Mouse (Mus musculus) G1E (cell line): ENCODE data around the gene Fgfr2. TPM values are rescaled to one million over a fixed set of nuclear protein-coding genes. Genes with fewer than 3 reads are reported as not detected.

Experiments used
- ATAC-seq: 2 replicates; pipeline ENCODE4 v1.8.0; 2016; ENCODE audit warnings: mild to moderate bottlenecking; ENCODE audit not compliant: insufficient number of reproducible peaks, poor library complexity, low FRiP score, severe bottlenecking; ENCODE audit errors: extremely low read depth
- DNase-seq: peaks from one replicate; pipeline ENCODE4 v3.0.0; 2012; ENCODE audit warnings: low spot score
- H3K27me3 ChIP-seq: 2 replicates; pipeline ENCODE4 v1.6.1; 2012; ENCODE audit warnings: mild to moderate bottlenecking, low read length, inconsistent platforms; ENCODE audit not compliant: insufficient read depth
- H3K36me3 ChIP-seq: replicated peaks from 2 replicates; pipeline ENCODE3; 2012; ENCODE audit warnings: mild to moderate bottlenecking, inconsistent platforms
- H3K4me1 ChIP-seq: 2 replicates; pipeline ENCODE4 v1.6.1; 2012; ENCODE audit warnings: low read depth, low read length, inconsistent platforms, mixed read lengths; ENCODE audit not compliant: insufficient read depth
- H3K4me3 ChIP-seq: 2 replicates; pipeline ENCODE4 v1.5.1; 2012; ENCODE audit warnings: low read depth, mild to moderate bottlenecking, inconsistent platforms, low read length, moderate library complexity, mixed read lengths
- H3K9me3 ChIP-seq: replicated peaks from 2 replicates; pipeline ENCODE4 v1.6.1; 2012; ENCODE audit warnings: inconsistent platforms
- CTCF ChIP-seq: IDR thresholded peaks from 2 replicates; pipeline ENCODE4 v1.5.1; 2012; ENCODE audit warnings: low read depth, low read length, inconsistent platforms, mixed read lengths
- GATA1 ChIP-seq: IDR thresholded peaks from 2 replicates; pipeline ENCODE4 v1.6.1; 2012; ENCODE audit warnings: borderline replicate concordance, low read length, inconsistent platforms, mixed read lengths
- GATA2 ChIP-seq: IDR thresholded peaks from 2 replicates; pipeline ENCODE4 v1.6.1; 2012; ENCODE audit warnings: low read depth, low read length, inconsistent platforms, borderline replicate concordance
- POLR2AphosphoS5 ChIP-seq: IDR thresholded peaks from 2 replicates; pipeline ENCODE4 v1.6.1; 2012; ENCODE audit warnings: low read depth, low read length, inconsistent platforms; ENCODE audit not compliant: insufficient replicate concordance
- TAL1 ChIP-seq: conservative IDR thresholded peaks from 2 replicates; pipeline ENCODE4 v1.6.1; 2012; ENCODE audit warnings: low read depth, low read length, inconsistent platforms, mixed read lengths
- polyA plus RNA-seq: library from polyadenylated mRNA; stranded (reverse); fragments of >175 nt; gene quantifications from 2 replicates; pipeline ENCODE4 v1.2.3, GENCODE M21; 2012
- total RNA-seq, 2 experiments: library from RNA; stranded (forward) in 1 of 2; stranded (reverse) in 1 of 2; fragments of 200-1000 nt in 1 of 2; fragments of >200 nt in 1 of 2; fragmentation: Nextera tagmentation in 1 of 2; gene quantifications; 2 replicates each; pipeline ENCODE4 v1.2.3; 2014 to 2017

Gene Fgfr2
- total and polyA plus RNA-seq, 3 experiments, result 0.22 TPM; not detected in 2

- no peaks in the 10 kb centered on the region for H3K4me1 ChIP-seq
- no peaks in the 10 kb centered on the region for H3K9me3 ChIP-seq
- no peak for TF ChIP-seq CTCF
- no peak for TF ChIP-seq GATA1
- no peak for TF ChIP-seq POLR2AphosphoS5
- no peak for TF ChIP-seq GATA2
- no peak for TF ChIP-seq TAL1
- H3K4me3 ChIP-seq, result no peak overlapping the region
- DNase-seq (peak; percentile 56), ATAC-seq (peak; percentile 22; the same call in 1 of the 2 replicates)
- H3K27me3 ChIP-seq, result peaks cover 25% of the 10 kb centered on the region
- no peaks in the 10 kb centered on the region for H3K36me3 ChIP-seq
Measured at GRCm38 (mm10) chr7:132638446-132639087, 484.6 kb downstream of the Fgfr2 start.

GRCm38 (mm10) chr7:132637292-132637691, 485.9 kb downstream of the Fgfr2 start:
- Histone ChIP-seq H3K4me3 (no peak overlapping the region), H3K9me3 (no peaks in the 10 kb centered on the region), H3K27me3 (peaks cover 18% of the 10 kb centered on the region), H3K4me1 (no peaks in the 10 kb centered on the region), H3K36me3 (no peaks in the 10 kb centered on the region)
- TF ChIP-seq CTCF (no peak), GATA1 (no peak), POLR2AphosphoS5 (no peak)
- ATAC-seq, result no peak
- no peak for DNase-seq

GRCm38 (mm10) chr7:132631313-132631712, 491.8 kb downstream of the Fgfr2 start:
- DNase-seq (no peak), ATAC-seq (no peak)
- Histone ChIP-seq H3K4me1 (no peaks in the 10 kb centered on the region), H3K4me3 (no peak overlapping the region), H3K36me3 (no peaks in the 10 kb centered on the region), H3K27me3 (peaks cover 20% of the 10 kb centered on the region), H3K9me3 (no peaks in the 10 kb centered on the region)
- TF ChIP-seq GATA1 (no peak), GATA2 (no peak), POLR2AphosphoS5 (no peak), CTCF (no peak), TAL1 (no peak)

- TF ChIP-seq TAL1, result no peak
- no peak for DNase-seq
- no peaks in the 10 kb centered on the region for H3K4me1 ChIP-seq
Measured at GRCm38 (mm10) chr7:132627448-132627847, 495.7 kb downstream of the Fgfr2 start.

GRCm38 (mm10) chr7:132626174-132626573, 497.0 kb downstream of the Fgfr2 start:
- no peak for ATAC-seq
- H3K27me3 ChIP-seq, result peaks cover 26% of the 10 kb centered on the region
- no peaks in the 10 kb centered on the region for H3K4me1 ChIP-seq
- H3K36me3 ChIP-seq, result no peaks in the 10 kb centered on the region
- no peaks in the 10 kb centered on the region for H3K9me3 ChIP-seq
- no peak for DNase-seq
- H3K4me3 ChIP-seq, result no peak overlapping the region
- no peak for TF ChIP-seq GATA2
- TF ChIP-seq GATA1, result no peak
- TF ChIP-seq POLR2AphosphoS5, result no peak
- TF ChIP-seq TAL1, result no peak
- TF ChIP-seq CTCF, result no peak

More at GRCm38 (mm10) chr7:132627448-132627847, 495.7 kb downstream of the Fgfr2 start:
- H3K27me3 ChIP-seq, result peaks cover 29% of the 10 kb centered on the region
- ATAC-seq, result no peak
- no peaks in the 10 kb centered on the region for H3K36me3 ChIP-seq
- H3K9me3 ChIP-seq, result no peaks in the 10 kb centered on the region
- no peak overlapping the region for H3K4me3 ChIP-seq

GRCm38 (mm10) chr7:132624161-132624560, 499.0 kb downstream of the Fgfr2 start:
- ATAC-seq (no peak), DNase-seq (no peak)
- no peaks in the 10 kb centered on the region for H3K9me3 ChIP-seq
- no peak for TF ChIP-seq GATA1
- no peak for TF ChIP-seq CTCF
- TF ChIP-seq GATA2, result no peak
- TF ChIP-seq POLR2AphosphoS5, result no peak
- TF ChIP-seq TAL1, result no peak
- H3K27me3 ChIP-seq, result peaks cover 29% of the 10 kb centered on the region
- no peaks in the 10 kb centered on the region for H3K36me3 ChIP-seq
- H3K4me3 ChIP-seq, result no peak overlapping the region
- no peaks in the 10 kb centered on the region for H3K4me1 ChIP-seq
